Mouse (Mus musculus) WW6 (cell line): ENCODE measurements around the gene Mex3d.
A peak's percentile ranks its signal among the peaks of the same experiment; 100 is the strongest.
"Not testable (repeated sequence)": the region's sequence is repeated elsewhere in the genome, so short reads cannot be mapped to it uniquely, and the experiment has no call there.

Experiments used
- DNase-seq: peaks from one replicate; pipeline ENCODE4 v3.0.0-alpha.2; 2013; ENCODE audit warnings: low read depth, low spot score

Gene Mex3d

GRCm38 (mm10) chr10:80356737-80357136 is 30.7 kb downstream of the Mex3d start:
- no peak for DNase-seq

GRCm38 (mm10) chr10:80356001-80356682 is 31.3 kb downstream of the Mex3d start, which contains the start of gene Plk5:
Plk5 (plus strand) TSS chr10:80356459.
- no peak for DNase-seq

GRCm38 (mm10) chr10:80355431-80355830 is 32.0 kb downstream of the Mex3d start:
- no peak for DNase-seq

- DNase-seq: no peak
Observed at GRCm38 (mm10) chr10:80352727-80353126, 34.7 kb downstream of the Mex3d start.

GRCm38 (mm10) chr10:80351896-80352295 is 35.6 kb downstream of the Mex3d start:
- DNase-seq: no peak

GRCm38 (mm10) chr10:80350292-80350691 is 37.2 kb downstream of the Mex3d start:
- peak; percentile 76 for DNase-seq

GRCm38 (mm10) chr10:80348981-80349380 is 38.5 kb downstream of the Mex3d start:
- DNase-seq: no peak

- no peak for DNase-seq
Observed at GRCm38 (mm10) chr10:80348244-80348781, 39.1 kb downstream of the Mex3d start, which contains the start of gene Adamtsl5. Adamtsl5 (minus strand) TSS chr10:80348412.

GRCm38 (mm10) chr10:80347514-80347967 is 39.9 kb downstream of the Mex3d start:
- DNase-seq: no peak

- not testable (repeated sequence) for DNase-seq
Observed at GRCm38 (mm10) chr10:80345929-80346328, 41.5 kb downstream of the Mex3d start.

GRCm38 (mm10) chr10:80345122-80345521 is 42.3 kb downstream of the Mex3d start:
- DNase-seq: no peak

- no peak for DNase-seq
Observed at GRCm38 (mm10) chr10:80344131-80344661, 43.3 kb downstream of the Mex3d start.

GRCm38 (mm10) chr10:80343425-80343895 is 44.0 kb downstream of the Mex3d start:
- no peak for DNase-seq

GRCm38 (mm10) chr10:80342749-80343424 is 44.6 kb downstream of the Mex3d start:
- DNase-seq: peak; percentile 67

GRCm38 (mm10) chr10:80342305-80342748 is 45.1 kb downstream of the Mex3d start:
- peak; percentile 52 for DNase-seq

- DNase-seq: no peak
Observed at GRCm38 (mm10) chr10:80341491-80342304, 45.8 kb downstream of the Mex3d start.

GRCm38 (mm10) chr10:80341026-80341425 is 46.4 kb downstream of the Mex3d start:
- no peak for DNase-seq

- DNase-seq: peak; percentile 66
Observed at GRCm38 (mm10) chr10:80339941-80340750, 47.3 kb downstream of the Mex3d start.

GRCm38 (mm10) chr10:80336263-80336662 is 51.2 kb downstream of the Mex3d start:
- no peak for DNase-seq

GRCm38 (mm10) chr10:80332525-80332989 is 54.9 kb downstream of the Mex3d start:
- no peak for DNase-seq
